Mouse (Mus musculus) embryonic facial prominence, embryonic 11.5 days (tissue): ENCODE data around the gene Sema4c. TPM values are rescaled to one million over a fixed set of nuclear protein-coding genes. Genes with fewer than 3 reads are reported as not detected.

Source experiments
- ATAC-seq: fragments of 200-750 bp; cut with Nextera tagmentation; replicated peaks from 2 replicates; pipeline ENCODE4 v1.8.0; 2017; ENCODE audit warnings: low read depth; ENCODE audit not compliant: insufficient number of reproducible peaks, low FRiP score, low TSS enrichment
- DNase-seq: peaks from one replicate; pipeline ENCODE4 v3.0.0-alpha.2; 2015; ENCODE audit warnings: low spot score
- H3K27ac ChIP-seq: fragments of 300-500 bp; sonication (generic); replicated peaks from 2 replicates; pipeline ENCODE4 v1.5.1; 2014; ENCODE audit warnings: mild to moderate bottlenecking, low read depth, low read length, control low read depth
- H3K27me3 ChIP-seq: fragments of 300-500 bp; sonication (generic); 2 replicates; pipeline ENCODE4 v1.6.1; 2014; ENCODE audit warnings: mild to moderate bottlenecking, low read length, moderate library complexity, mixed read lengths; ENCODE audit not compliant: control insufficient read depth, insufficient read depth
- H3K36me3 ChIP-seq: fragments of 300-500 bp; sonication (generic); replicated peaks from 2 replicates; pipeline ENCODE4 v1.6.1; 2014; ENCODE audit warnings: low read depth, mild to moderate bottlenecking, low read length, moderate library complexity, mixed read lengths; ENCODE audit not compliant: control insufficient read depth, insufficient read depth
- H3K4me1 ChIP-seq: fragments of 300-500 bp; sonication (generic); 2 replicates; pipeline ENCODE4 v1.6.1; 2014; ENCODE audit warnings: low read length, mixed read lengths; ENCODE audit not compliant: control insufficient read depth, insufficient read depth
- H3K4me2 ChIP-seq: fragments of 300-500 bp; sonication (generic); 2 replicates; pipeline ENCODE4 v1.6.1; 2014; ENCODE audit warnings: low read depth, mild to moderate bottlenecking, control low read depth, low read length, moderate library complexity
- H3K4me3 ChIP-seq: fragments of 300-500 bp; sonication (generic); 2 replicates; pipeline ENCODE4 v1.5.1; 2014; ENCODE audit warnings: low read depth, low read length, control low read depth
- H3K9ac ChIP-seq: fragments of 300-500 bp; sonication (generic); replicated peaks from 2 replicates; pipeline ENCODE4 v1.6.1; 2014; ENCODE audit warnings: mild to moderate bottlenecking, control low read depth, low read length
- H3K9me3 ChIP-seq: fragments of 300-500 bp; sonication (generic); replicated peaks from 2 replicates; pipeline ENCODE4 v1.6.1; 2016; ENCODE audit warnings: mild to moderate bottlenecking, low read length, inconsistent platforms, mixed read lengths; ENCODE audit not compliant: control insufficient read depth
- WGBS: fragments of 180-500 bp; shearing (Covaris S2); extraction: QIAGEN DNeasy Blood & Tissue Kit; methylation state at CpG from one replicate; pipeline ENCODE4 v1.1.7; 2014; 5-methylcytosine and 5-hydroxymethylcytosine counted together
- polyA plus RNA-seq: library from polyadenylated mRNA; unstranded; fragments of >200 nt; fragmentation: Nextera tagmentation; extraction: Ambion mirVana; gene quantifications from 2 replicates; pipeline ENCODE4 v1.2.1, GENCODE M21; 2014

The Sema4c gene
- 3.7 and 4.4 TPM in 2 replicates for polyA plus RNA-seq

DNA sequence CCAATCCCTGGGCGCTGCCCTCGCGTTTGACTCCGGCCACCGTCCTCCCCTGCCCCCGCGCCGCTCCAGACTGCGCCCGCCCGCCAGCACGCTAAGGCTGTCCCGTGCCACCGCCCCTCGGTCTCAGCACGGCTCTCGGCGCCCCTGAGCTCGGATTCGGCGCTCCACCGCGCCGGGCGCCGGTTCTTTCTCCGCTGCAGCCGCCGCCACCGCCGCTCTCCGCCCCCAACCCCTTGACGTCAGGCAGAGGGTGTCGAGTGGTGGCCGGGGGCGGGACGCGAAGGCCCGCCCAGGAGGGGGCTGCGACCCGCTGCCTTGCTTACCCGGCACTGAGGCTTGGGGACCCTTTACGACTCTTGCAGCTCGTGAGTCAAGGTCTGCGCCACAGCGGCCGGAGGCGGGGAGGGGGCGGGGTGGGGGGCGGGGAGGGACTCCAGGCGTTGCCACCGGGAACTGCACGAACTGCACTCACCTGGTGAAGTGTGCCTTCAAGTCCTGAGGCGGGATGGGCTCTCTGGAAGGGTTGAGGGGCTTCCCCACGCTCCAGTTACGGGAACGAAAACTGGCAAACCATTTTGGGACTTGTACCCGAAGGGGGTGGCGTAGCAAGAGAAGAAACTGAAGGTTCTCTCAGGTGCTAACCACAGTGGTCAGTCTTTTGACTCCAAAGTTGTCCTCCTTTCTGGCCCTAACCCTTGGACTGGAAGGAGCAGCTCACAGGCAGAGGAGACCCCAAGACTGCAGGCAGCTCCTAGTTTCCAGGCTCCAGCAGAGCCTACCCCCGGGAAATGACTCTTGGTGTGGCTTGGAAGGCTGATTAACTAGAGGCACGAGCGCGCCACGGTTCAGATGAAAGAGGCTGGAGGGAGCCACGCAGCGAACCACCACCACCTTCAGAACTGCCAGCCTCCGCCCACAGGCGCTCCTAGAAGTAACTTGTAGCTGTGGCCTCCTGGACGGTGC lies at the start of gene Sema4c:
Gene Sema4c, minus strand, starts transcription at position 319 of the 963 bp plus-strand sequence.
- ATAC-seq = peak; percentile 57

GRCm38 (mm10) chr1:36606951-36607350 lies 48.8 kb upstream of the Sema4c start:
- no peaks in the 10 kb centered on the region for H3K36me3 ChIP-seq
- H3K9ac ChIP-seq = no peak overlapping the region
- no peak overlapping the region for H3K4me2 ChIP-seq
- H3K9me3 ChIP-seq = no peaks in the 10 kb centered on the region
- H3K4me1 ChIP-seq = no peaks in the 10 kb centered on the region
- no peak overlapping the region for H3K27ac ChIP-seq
- ATAC-seq (no peak), DNase-seq (no peak)
- 60% methylated on average over 7 of the region's 7 CpGs for WGBS
- no peaks in the 10 kb centered on the region for H3K27me3 ChIP-seq
- no peak overlapping the region for H3K4me3 ChIP-seq

More for the DNA sequence above, at the start of gene Sema4c:
- H3K4me1 ChIP-seq = peaks cover 15% of the 10 kb centered on the region
- WGBS = under 1% methylated on average over 61 of the region's 69 CpGs
- peak within 1 kb of the TSS; percentile 78 for H3K4me2 ChIP-seq
- 0 out of 2 replicates have a peak, but pooled peaks cover 1% of the 10 kb centered on the region for H3K36me3 ChIP-seq
- peak; percentile 92 for DNase-seq
- peak within 1 kb of the TSS; percentile 95 for H3K4me3 ChIP-seq
- H3K27me3 ChIP-seq = no peaks in the 10 kb centered on the region
- H3K9ac ChIP-seq = peak within 1 kb of the TSS; percentile 89
- no peaks in the 10 kb centered on the region for H3K9me3 ChIP-seq
- peak within 1 kb of the TSS; percentile 96 for H3K27ac ChIP-seq

DNA sequence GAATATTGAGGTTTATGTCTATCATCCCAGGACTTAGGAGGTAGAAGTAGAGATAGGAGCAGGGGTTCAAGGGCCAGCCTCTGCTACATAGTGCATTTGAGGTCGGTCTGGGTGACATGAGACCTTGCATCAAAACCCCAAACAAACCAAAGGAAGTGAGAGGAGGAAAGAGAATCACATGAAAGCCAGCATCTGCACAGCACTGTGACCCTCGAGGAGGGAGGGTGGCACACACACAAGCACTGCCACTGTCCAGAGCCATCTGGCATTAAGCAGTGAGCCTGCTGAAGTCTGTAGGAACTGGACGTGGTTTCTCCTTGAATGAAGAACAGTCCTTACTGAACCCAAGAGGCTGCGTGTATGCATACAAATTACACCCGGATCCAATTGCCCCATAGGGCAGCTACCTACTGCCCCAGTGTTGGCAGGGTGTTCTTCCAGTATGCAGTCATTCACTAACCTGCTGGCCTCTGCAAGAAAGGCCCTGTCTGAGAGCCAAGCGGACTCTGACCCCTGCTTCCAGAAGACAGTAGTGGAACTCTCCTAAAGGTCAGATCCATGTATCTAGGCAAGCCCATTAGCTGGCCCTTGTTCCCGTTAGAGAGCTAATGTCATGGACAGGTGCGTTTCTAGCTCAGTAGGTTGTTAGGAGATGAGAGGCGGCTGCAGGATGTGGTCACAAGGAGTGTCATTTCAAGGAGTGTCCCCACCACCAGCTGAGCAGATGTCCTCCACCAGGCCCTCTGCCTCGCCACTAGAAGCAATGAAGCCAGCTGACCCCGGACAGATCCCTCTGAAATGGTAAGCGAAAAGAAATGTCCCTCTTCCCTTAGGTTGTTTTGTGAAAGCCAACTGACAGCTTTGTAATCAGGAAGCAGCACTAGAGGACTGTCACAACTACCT lies 46.4 kb upstream of the Sema4c start:
- no peak for ATAC-seq

GRCm38 (mm10) chr1:36603361-36603760 lies 45.2 kb upstream of the Sema4c start:
- no peaks in the 10 kb centered on the region for H3K36me3 ChIP-seq
- no peak for ATAC-seq
- no peak overlapping the region for H3K4me3 ChIP-seq
- H3K4me2 ChIP-seq = no peak overlapping the region
- H3K27ac ChIP-seq = no peak overlapping the region
- H3K9ac ChIP-seq = no peak overlapping the region
- DNase-seq = no peak
- no peaks in the 10 kb centered on the region for H3K9me3 ChIP-seq
- no peaks in the 10 kb centered on the region for H3K4me1 ChIP-seq
- no peaks in the 10 kb centered on the region for H3K27me3 ChIP-seq
- 76% methylated on average over 9 of the region's 9 CpGs for WGBS

More for the DNA sequence above, 46.4 kb upstream of the Sema4c start:
- 74% methylated on average over 12 of the region's 12 CpGs for WGBS
- H3K9ac ChIP-seq = no peak overlapping the region
- no peaks in the 10 kb centered on the region for H3K9me3 ChIP-seq
- H3K4me1 ChIP-seq = no peaks in the 10 kb centered on the region
- no peak for DNase-seq
- H3K27ac ChIP-seq = no peak overlapping the region
- no peaks in the 10 kb centered on the region for H3K27me3 ChIP-seq
- no peak overlapping the region for H3K4me2 ChIP-seq
- no peaks in the 10 kb centered on the region for H3K36me3 ChIP-seq
- H3K4me3 ChIP-seq = no peak overlapping the region

GRCm38 (mm10) chr1:36602271-36602670 lies 44.1 kb upstream of the Sema4c start:
- Histone ChIP-seq H3K9ac (no peak overlapping the region), H3K9me3 (no peaks in the 10 kb centered on the region), H3K27me3 (no peaks in the 10 kb centered on the region), H3K4me3 (no peak overlapping the region), H3K4me2 (no peak overlapping the region), H3K4me1 (no peaks in the 10 kb centered on the region), H3K36me3 (no peaks in the 10 kb centered on the region), H3K27ac (no peak overlapping the region)
- DNase-seq (no peak), ATAC-seq (no peak)
- WGBS = 58% methylated on average over 4 of the region's 4 CpGs

DNA sequence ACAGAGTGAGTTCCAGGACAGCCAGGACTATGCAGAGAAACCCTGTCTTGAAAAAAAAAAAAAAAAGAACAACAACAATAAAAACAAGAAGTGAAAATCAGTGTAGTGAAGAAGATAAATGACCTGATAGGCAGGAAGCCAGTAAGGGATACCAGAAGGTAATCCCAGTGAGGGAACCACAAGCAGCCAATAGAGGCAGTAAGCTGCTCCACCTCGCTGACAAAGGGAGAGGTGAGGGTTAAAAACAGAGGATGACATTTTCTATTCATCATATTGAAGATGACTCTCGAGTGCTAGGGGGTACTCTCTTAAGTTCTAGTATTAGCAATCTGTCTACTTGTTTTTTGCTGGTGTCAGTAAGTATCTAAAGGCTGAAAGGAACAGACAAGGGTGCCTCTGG lies 40.3 kb upstream of the Sema4c start:
- no peaks in the 10 kb centered on the region for H3K36me3 ChIP-seq
- no peak overlapping the region for H3K4me2 ChIP-seq
- no peaks in the 10 kb centered on the region for H3K9me3 ChIP-seq
- H3K4me1 ChIP-seq = no peaks in the 10 kb centered on the region
- 69% methylated on average over 2 of the region's 2 CpGs for WGBS
- ATAC-seq (no peak), DNase-seq (no peak)
- no peak overlapping the region for H3K27ac ChIP-seq
- no peak overlapping the region for H3K9ac ChIP-seq
- H3K4me3 ChIP-seq = no peak overlapping the region
- no peaks in the 10 kb centered on the region for H3K27me3 ChIP-seq

- 32% methylated on average over 4 of the region's 4 CpGs for WGBS
- Histone ChIP-seq H3K27me3 (no peaks in the 10 kb centered on the region), H3K27ac (no peak overlapping the region), H3K4me3 (no peak overlapping the region), H3K4me2 (no peak overlapping the region), H3K9ac (no peak overlapping the region), H3K4me1 (no peaks in the 10 kb centered on the region), H3K36me3 (no peaks in the 10 kb centered on the region), H3K9me3 (no peaks in the 10 kb centered on the region)
- ATAC-seq (peak; percentile 46; the same call in 1 of the 2 replicates), DNase-seq (peak; percentile 22)
These were observed 38.0 kb upstream of the Sema4c start for GRCm38 (mm10) chr1:36596114-36596513.
